Mouse (Mus musculus): ENCODE data around the gene Ndufa9.

The Ndufa9 gene

GRCm38 (mm10) chr6:126848712-126849704 lies at the start of gene Ndufa9:
TSS of gene Ndufa9 (minus strand) at chr6:126849136.
- DNase-seq: peak; percentile 94

GRCm38 (mm10) chr6:126877118-126877517 lies 28.2 kb upstream of the Ndufa9 start:
- DNase-seq: no peak

GRCm38 (mm10) chr6:126852881-126853280 lies 3.9 kb upstream of the Ndufa9 start, which contains the start of gene Akap3:
TSS of gene Akap3 (plus strand) at chr6:126853098.
- no peak for DNase-seq

- DNase-seq: no peak
Measured at GRCm38 (mm10) chr6:126836628-126837027, 12.3 kb downstream of the Ndufa9 start.

- DNase-seq: no peak
Measured at GRCm38 (mm10) chr6:126823087-126823486, 25.8 kb downstream of the Ndufa9 start.

GRCm38 (mm10) chr6:126816338-126816737 lies 32.6 kb downstream of the Ndufa9 start:
- DNase-seq: no peak

- no peak for DNase-seq
Measured at GRCm38 (mm10) chr6:126815206-126815750, 33.7 kb downstream of the Ndufa9 start.

GRCm38 (mm10) chr6:126811481-126811880 lies 37.5 kb downstream of the Ndufa9 start:
- no peak for DNase-seq

GRCm38 (mm10) chr6:126808561-126808960 lies 40.4 kb downstream of the Ndufa9 start:
- no peak for DNase-seq

GRCm38 (mm10) chr6:126808134-126808533 lies 40.8 kb downstream of the Ndufa9 start:
- no peak for DNase-seq

GRCm38 (mm10) chr6:126806783-126807182 lies 42.2 kb downstream of the Ndufa9 start:
- no peak for DNase-seq

GRCm38 (mm10) chr6:126802946-126803345 lies 46.0 kb downstream of the Ndufa9 start:
- DNase-seq: no peak

- no peak for DNase-seq
Measured at GRCm38 (mm10) chr6:126794751-126795150, 54.2 kb downstream of the Ndufa9 start.

GRCm38 (mm10) chr6:126793689-126794088 lies 55.2 kb downstream of the Ndufa9 start:
- DNase-seq: no peak

GRCm38 (mm10) chr6:126791964-126792363 lies 57.0 kb downstream of the Ndufa9 start:
- DNase-seq: no peak

- DNase-seq: no peak
Measured at GRCm38 (mm10) chr6:126791488-126791887, 57.4 kb downstream of the Ndufa9 start.

GRCm38 (mm10) chr6:126788863-126789262 lies 60.1 kb downstream of the Ndufa9 start:
- no peak for DNase-seq

GRCm38 (mm10) chr6:126784206-126784605 lies 64.7 kb downstream of the Ndufa9 start:
- DNase-seq: no peak

- DNase-seq: no peak
Measured at GRCm38 (mm10) chr6:126783651-126784066, 65.3 kb downstream of the Ndufa9 start.

- no peak for DNase-seq
Measured at GRCm38 (mm10) chr6:126783056-126783455, 65.9 kb downstream of the Ndufa9 start.

- no peak for DNase-seq
Measured at GRCm38 (mm10) chr6:126777889-126778288, 71.0 kb downstream of the Ndufa9 start.

GRCm38 (mm10) chr6:126773873-126774272 lies 75.1 kb downstream of the Ndufa9 start:
- DNase-seq: no peak

- DNase-seq: peak; percentile 10
Measured at GRCm38 (mm10) chr6:126772326-126772725, 76.6 kb downstream of the Ndufa9 start.
